14 mouse cellular contexts compared by ENCODE assay signal in genomic region chr6:149333036-149333435, GRCm38 (mm10).
"Had no signal": no experiment of that assay in that cellular context is flagged by ENCODE, and none has a peak within 500 bp of the region (broad histone marks: within the 10 kb centered on the region; RNA-seq: fewer than 3 reads in every experiment).

No protein-coding gene starts in this region.

- H3K4me1 ChIP-seq: liver, embryonic 13.5 days; lung, embryonic 15.5 days; midbrain, embryonic 13.5 days had no signal

- DNase-seq: liver; liver, embryonic 13.5 days; liver, postnatal 0 days; lung, postnatal 14 days; right cerebral cortex, adult 18-20 months; right cerebral cortex, postnatal 25 days; thymus, adult 18-20 months; thymus, postnatal 25 days had no signal

- H3K27ac ChIP-seq: hindbrain, postnatal 0 days; layer of hippocampus, adult 2 months; liver, embryonic 13.5 days; lung, embryonic 15.5 days; macrophage; midbrain, embryonic 13.5 days had no signal

- H3K27me3 ChIP-seq: liver, embryonic 13.5 days; lung, embryonic 15.5 days; megakaryocyte, embryonic 14.5 days; midbrain, embryonic 13.5 days had no signal

- H3K4me3 ChIP-seq: layer of hippocampus, adult 2 months; liver, embryonic 13.5 days; lung, embryonic 15.5 days; megakaryocyte, embryonic 14.5 days; midbrain, embryonic 13.5 days had no signal
